Mouse (Mus musculus) stomach, embryonic 14.5 days (tissue): ENCODE results near the gene Tsc22d1. TPM values are rescaled to one million over a fixed set of nuclear protein-coding genes. Genes with fewer than 3 reads are reported as not detected.

ENCODE experiments used
- ATAC-seq: fragments of 200-750 bp; cut with Nextera tagmentation; 2 replicates; pipeline ENCODE4 v1.8.0; 2017; ENCODE audit warnings: low read depth, moderate TSS enrichment; ENCODE audit not compliant: insufficient number of reproducible peaks, insufficient read depth, low FRiP score
- H3K27ac ChIP-seq: fragments of 300-500 bp; sonication (generic); 2 replicates; pipeline ENCODE4 v1.5.1; 2014; ENCODE audit warnings: mild to moderate bottlenecking, low read length, moderate library complexity, mixed read lengths
- H3K27me3 ChIP-seq: fragments of 300-500 bp; sonication (generic); 2 replicates; pipeline ENCODE4 v1.6.1; 2014; ENCODE audit warnings: low read length, control low read depth, mixed read lengths; ENCODE audit not compliant: control insufficient read depth, insufficient read depth
- H3K36me3 ChIP-seq: fragments of 300-500 bp; sonication (generic); 2 replicates; pipeline ENCODE4 v1.6.1; 2014; ENCODE audit warnings: mild to moderate bottlenecking, control low read depth, low read length, moderate library complexity, mixed read lengths; ENCODE audit not compliant: control insufficient read depth, insufficient read depth
- H3K4me1 ChIP-seq: fragments of 300-500 bp; sonication (generic); 2 replicates; pipeline ENCODE4 v1.6.1; 2014; ENCODE audit warnings: low read length, control low read depth, mixed read lengths; ENCODE audit not compliant: control insufficient read depth, insufficient read depth
- H3K4me2 ChIP-seq: fragments of 300-500 bp; sonication (generic); replicated peaks from 2 replicates; pipeline ENCODE4 v1.6.1; 2014; ENCODE audit warnings: low read depth, low read length, control low read depth
- H3K4me3 ChIP-seq: fragments of 300-500 bp; sonication (generic); 2 replicates; pipeline ENCODE4 v1.5.1; 2014; ENCODE audit warnings: low read depth, low read length, control low read depth
- H3K9ac ChIP-seq: fragments of 300-500 bp; sonication (generic); replicated peaks from 2 replicates; pipeline ENCODE4 v1.6.1; 2014; ENCODE audit warnings: low read depth, mild to moderate bottlenecking, control low read depth, low read length, moderate library complexity, mixed read lengths
- H3K9me3 ChIP-seq: fragments of 300-500 bp; sonication (generic); 2 replicates; pipeline ENCODE4 v1.6.1; 2016; ENCODE audit warnings: low read depth, low read length, control low read depth; ENCODE audit not compliant: control insufficient read depth
- WGBS: fragments of 180-500 bp; shearing (Covaris S2); extraction: QIAGEN DNeasy Blood & Tissue Kit; methylation state at CpG from one replicate; pipeline ENCODE4 v1.1.7; 2014; 5-methylcytosine and 5-hydroxymethylcytosine counted together
- polyA plus RNA-seq: library from polyadenylated mRNA; unstranded; fragments of >200 nt; fragmentation: Nextera tagmentation; extraction: Ambion mirVana; gene quantifications from 2 replicates; pipeline ENCODE4 v1.2.1, GENCODE M21; 2014

Tsc22d1 gene
- polyA plus RNA-seq, 1 experiment from 2014 or later = 656 TPM

GRCm38 (mm10) chr14:76466641-76467323 is 52.0 kb downstream of the Tsc22d1 start:
- ATAC-seq = peak; percentile 80; the same call in 1 of the 2 replicates
- 36% methylated on average over 18 of the region's 18 CpGs for whole genome bisulfite sequencing
- peaks cover 12% of the 10 kb centered on the region for H3K4me1 ChIP-seq

GRCm38 (mm10) chr14:76467932-76468331 is 53.2 kb downstream of the Tsc22d1 start:
- H3K4me1 ChIP-seq = peaks cover 12% of the 10 kb centered on the region
- 59% methylated on average over 11 of the region's 11 CpGs for WGBS
- ATAC-seq = no peak
- no peak overlapping the region for H3K27ac ChIP-seq
- H3K27me3 ChIP-seq = no peaks in the 10 kb centered on the region
- no peaks in the 10 kb centered on the region for H3K36me3 ChIP-seq
- no peak overlapping the region for H3K4me3 ChIP-seq
- H3K9ac ChIP-seq = no peak overlapping the region
- H3K9me3 ChIP-seq = no peaks in the 10 kb centered on the region
- no peak overlapping the region for H3K4me2 ChIP-seq

More at GRCm38 (mm10) chr14:76466641-76467323, 52.0 kb downstream of the Tsc22d1 start:
- no peak overlapping the region for H3K4me3 ChIP-seq
- no peaks in the 10 kb centered on the region for H3K36me3 ChIP-seq
- H3K27ac ChIP-seq = no peak overlapping the region
- H3K4me2 ChIP-seq = no peak overlapping the region
- no peaks in the 10 kb centered on the region for H3K9me3 ChIP-seq
- no peak overlapping the region for H3K9ac ChIP-seq
- H3K27me3 ChIP-seq = no peaks in the 10 kb centered on the region

GRCm38 (mm10) chr14:76471301-76471700 is 56.5 kb downstream of the Tsc22d1 start:
- Histone ChIP-seq H3K4me2 (no peak overlapping the region), H3K4me3 (no peak overlapping the region), H3K27me3 (no peaks in the 10 kb centered on the region), H3K36me3 (no peaks in the 10 kb centered on the region), H3K9me3 (no peaks in the 10 kb centered on the region), H3K9ac (no peak overlapping the region), H3K27ac (no peak overlapping the region), H3K4me1 (peaks cover 5% of the 10 kb centered on the region)
- no peak for ATAC-seq
- 75% methylated on average over 19 of the region's 19 CpGs for WGBS

- no peak overlapping the region for H3K4me3 ChIP-seq
- no peaks in the 10 kb centered on the region; the same call in 1 of the 2 replicates for H3K4me1 ChIP-seq
- no peak overlapping the region for H3K27ac ChIP-seq
- H3K9me3 ChIP-seq = no peaks in the 10 kb centered on the region
- H3K36me3 ChIP-seq = no peaks in the 10 kb centered on the region
- WGBS = 73% methylated on average over 8 of the region's 8 CpGs
- no peak for ATAC-seq
- H3K9ac ChIP-seq = no peak overlapping the region
- no peaks in the 10 kb centered on the region for H3K27me3 ChIP-seq
- no peak overlapping the region for H3K4me2 ChIP-seq
Measured at GRCm38 (mm10) chr14:76472487-76472886, 57.7 kb downstream of the Tsc22d1 start.

GRCm38 (mm10) chr14:76473404-76473803 is 58.6 kb downstream of the Tsc22d1 start:
- Histone ChIP-seq H3K4me2 (no peak overlapping the region), H3K9ac (no peak overlapping the region), H3K9me3 (no peaks in the 10 kb centered on the region), H3K4me3 (no peak overlapping the region), H3K27ac (no peak overlapping the region), H3K4me1 (no peaks in the 10 kb centered on the region; the same call in 1 of the 2 replicates), H3K27me3 (no peaks in the 10 kb centered on the region), H3K36me3 (no peaks in the 10 kb centered on the region)
- no peak for ATAC-seq
- WGBS = 12% methylated on average over 2 of the region's 2 CpGs

GRCm38 (mm10) chr14:76474165-76474564 is 59.4 kb downstream of the Tsc22d1 start:
- H3K27ac ChIP-seq = no peak overlapping the region
- H3K9me3 ChIP-seq = no peaks in the 10 kb centered on the region
- H3K9ac ChIP-seq = no peak overlapping the region
- H3K4me3 ChIP-seq = no peak overlapping the region
- ATAC-seq = no peak
- no peaks in the 10 kb centered on the region for H3K4me1 ChIP-seq
- 61% methylated on average over 1 of the region's 1 CpGs for WGBS
- H3K36me3 ChIP-seq = no peaks in the 10 kb centered on the region
- H3K27me3 ChIP-seq = no peaks in the 10 kb centered on the region
- H3K4me2 ChIP-seq = no peak overlapping the region

- no peaks in the 10 kb centered on the region for H3K9me3 ChIP-seq
- no peak overlapping the region for H3K27ac ChIP-seq
- no peaks in the 10 kb centered on the region for H3K36me3 ChIP-seq
- peaks cover 4% of the 10 kb centered on the region; the same call in 1 of the 2 replicates for H3K4me1 ChIP-seq
- no peaks in the 10 kb centered on the region for H3K27me3 ChIP-seq
- WGBS = 36% methylated on average over 4 of the region's 4 CpGs
- ATAC-seq = no peak
- H3K4me3 ChIP-seq = no peak overlapping the region
- H3K9ac ChIP-seq = no peak overlapping the region
- H3K4me2 ChIP-seq = no peak overlapping the region
Measured at GRCm38 (mm10) chr14:76476770-76477169, 62.0 kb downstream of the Tsc22d1 start.

- H3K4me2 ChIP-seq = no peak overlapping the region
- no peaks in the 10 kb centered on the region for H3K27me3 ChIP-seq
- no peak overlapping the region for H3K4me3 ChIP-seq
- peaks cover 4% of the 10 kb centered on the region; the same call in 1 of the 2 replicates for H3K4me1 ChIP-seq
- no peak overlapping the region for H3K27ac ChIP-seq
- H3K9me3 ChIP-seq = no peaks in the 10 kb centered on the region
- 74% methylated on average over 2 of the region's 2 CpGs for WGBS
- H3K9ac ChIP-seq = no peak overlapping the region
- ATAC-seq = no peak
- H3K36me3 ChIP-seq = no peaks in the 10 kb centered on the region
Measured at GRCm38 (mm10) chr14:76478076-76478475, 63.3 kb downstream of the Tsc22d1 start.

GRCm38 (mm10) chr14:76478616-76479015 is 63.9 kb downstream of the Tsc22d1 start:
- peaks cover 4% of the 10 kb centered on the region; the same call in 1 of the 2 replicates for H3K4me1 ChIP-seq
- no peak overlapping the region for H3K4me3 ChIP-seq
- no peak overlapping the region for H3K4me2 ChIP-seq
- H3K9ac ChIP-seq = no peak overlapping the region
- H3K27ac ChIP-seq = no peak overlapping the region
- 46% methylated on average over 6 of the region's 6 CpGs for WGBS
- no peaks in the 10 kb centered on the region for H3K9me3 ChIP-seq
- no peak for ATAC-seq
- no peaks in the 10 kb centered on the region for H3K27me3 ChIP-seq
- H3K36me3 ChIP-seq = no peaks in the 10 kb centered on the region
